Mouse (Mus musculus): ENCODE data around the gene Kcp. TPM values are rescaled to one million over a fixed set of nuclear protein-coding genes. Genes with fewer than 3 reads are reported as not detected.

Gene Kcp
- polyA plus RNA-seq, 1 experiment: 10.1 TPM

- Histone ChIP-seq H3K27me3 (ENCODE audit: control insufficient read depth, insufficient read depth, low read length) (peaks cover 3% of the 10 kb centered on the region), H3K36me3 (ENCODE audit: control insufficient read depth, insufficient read depth, low read length) (no peaks in the 10 kb centered on the region), H3K4me1 (ENCODE audit: control insufficient read depth, insufficient read depth, insufficient read length) (peaks cover under 1% of the 10 kb centered on the region; the same call in 1 of the 2 replicates), H3K4me3 (ENCODE audit: extremely low read depth, insufficient read depth, insufficient read length) (no peak overlapping the region), H3K27ac (ENCODE audit: insufficient read depth, low read length) (no peak overlapping the region)
- no peak for TF ChIP-seq POLR2A (IDR thresholded peaks at IDR 0.05; ENCODE audit: low read depth, low read length)
- TF ChIP-seq CTCF (IDR thresholded peaks at IDR 0.05; ENCODE audit: extremely low read depth, insufficient read depth, insufficient read length, insufficient replicate concordance): no peak
- DNase-seq (ENCODE audit: low read depth in 1 of 2, low spot score in 2 of 2): no peak
- WGBS: 69% methylated on average over 4 of the region's 4 CpGs
Measured at GRCm38 (mm10) chr6:29428171-29428570, 79.6 kb downstream of the Kcp start.

DNA sequence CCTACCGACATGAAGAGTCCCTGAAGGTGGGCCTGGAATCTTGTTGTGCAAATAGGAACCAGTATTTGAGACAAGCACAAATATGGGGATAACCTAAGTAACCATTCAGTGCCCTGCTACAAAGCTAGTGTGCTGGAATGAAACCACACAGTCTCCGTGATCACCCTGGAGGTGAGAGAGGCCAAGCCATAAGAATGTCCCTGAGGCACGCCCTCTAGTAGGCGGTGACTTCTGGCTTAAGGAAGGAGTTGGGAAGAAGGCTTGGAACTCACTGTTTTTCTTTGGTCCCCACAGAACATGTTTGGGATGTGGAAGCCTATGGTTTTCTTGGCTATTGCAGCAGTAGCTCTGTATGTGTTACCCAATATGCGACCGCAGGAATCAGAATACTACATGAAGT lies 81.4 kb downstream of the Kcp start:
- H3K36me3 ChIP-seq (ENCODE audit: control insufficient read depth, insufficient read depth, low read length): no peaks in the 10 kb centered on the region
- 87% methylated on average over 6 of the region's 6 CpGs for WGBS
- TF ChIP-seq CTCF (IDR thresholded peaks at IDR 0.05; ENCODE audit: extremely low read depth, insufficient read depth, insufficient read length, insufficient replicate concordance) (no peak), POLR2A (IDR thresholded peaks at IDR 0.05; ENCODE audit: low read depth, low read length) (no peak)
- no peak for DNase-seq (ENCODE audit: low read depth in 1 of 2, low spot score in 2 of 2)
- no peak overlapping the region for H3K27ac ChIP-seq (ENCODE audit: insufficient read depth, low read length)
- no peaks in the 10 kb centered on the region for H3K27me3 ChIP-seq (ENCODE audit: control insufficient read depth, insufficient read depth, low read length)
- no peak overlapping the region for H3K4me3 ChIP-seq (ENCODE audit: extremely low read depth, insufficient read depth, insufficient read length)
- H3K4me1 ChIP-seq (ENCODE audit: control insufficient read depth, insufficient read depth, insufficient read length): no peaks in the 10 kb centered on the region

DNA sequence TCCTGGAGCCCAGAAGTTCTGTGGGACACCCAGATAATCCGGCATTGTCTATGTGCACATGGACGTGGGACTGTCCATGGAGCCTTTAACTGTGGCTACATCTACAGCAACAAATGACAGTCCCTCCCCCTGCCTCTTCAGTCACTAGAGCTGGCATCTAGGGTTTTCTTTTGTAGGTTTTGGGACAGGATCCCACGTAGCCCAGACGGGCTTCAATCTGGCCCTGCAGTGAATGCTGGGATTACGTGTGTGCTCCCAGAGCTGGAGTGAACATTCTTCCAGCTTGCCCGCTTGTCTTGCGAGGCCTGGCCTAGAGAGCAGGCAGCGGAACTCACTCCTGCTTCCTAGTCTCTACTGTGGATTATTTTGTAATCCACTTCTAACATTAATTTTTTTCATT lies 82.6 kb downstream of the Kcp start:
- no peak for DNase-seq (ENCODE audit: low read depth in 1 of 2, low spot score in 2 of 2)
- H3K27me3 ChIP-seq (ENCODE audit: control insufficient read depth, insufficient read depth, low read length): no peaks in the 10 kb centered on the region
- no peaks in the 10 kb centered on the region for H3K4me1 ChIP-seq (ENCODE audit: control insufficient read depth, insufficient read depth, insufficient read length)
- TF ChIP-seq CTCF (IDR thresholded peaks at IDR 0.05; ENCODE audit: extremely low read depth, insufficient read depth, insufficient read length, insufficient replicate concordance): no peak
- TF ChIP-seq POLR2A (IDR thresholded peaks at IDR 0.05; ENCODE audit: low read depth, low read length): no peak
- no peak overlapping the region for H3K4me3 ChIP-seq (ENCODE audit: extremely low read depth, insufficient read depth, insufficient read length)
- 92% methylated on average over 8 of the region's 8 CpGs for WGBS
- no peaks in the 10 kb centered on the region for H3K36me3 ChIP-seq (ENCODE audit: control insufficient read depth, insufficient read depth, low read length)
- H3K27ac ChIP-seq (ENCODE audit: insufficient read depth, low read length): no peak overlapping the region

Other genes with a start within 250 kb of the Kcp start
- 11.3 and 12.9 TPM in 2 replicates for gene Hilpda, start 235.5 kb downstream of the Kcp start, polyA plus RNA-seq (2012; rRNA removed)
- 0.40 and 0.82 TPM in 2 replicates for gene Fam71f2, start 228.4 kb downstream of the Kcp start, polyA plus RNA-seq (2012; rRNA removed)
- gene Fam71f1, start 188.8 kb downstream of the Kcp start, polyA plus RNA-seq (2012; rRNA removed): not detected in 2 replicates
- gene Calu, start 159.9 kb downstream of the Kcp start, polyA plus RNA-seq (2012; rRNA removed): 12.2 and 14.9 TPM in 2 replicates
- not detected in 2 replicates for gene Opn1sw, start 119.5 kb downstream of the Kcp start, polyA plus RNA-seq (2012; rRNA removed)
- 0.05 and 0.23 TPM in 2 replicates for gene Ccdc136, start 111.6 kb downstream of the Kcp start, polyA plus RNA-seq (2012; rRNA removed)
- gene Flnc, start 74.7 kb downstream of the Kcp start, polyA plus RNA-seq (2012; rRNA removed): 0.32 and 0.38 TPM in 2 replicates
- 182 and 226 TPM in 2 replicates for gene Atp6v1f, start 40.2 kb downstream of the Kcp start, polyA plus RNA-seq (2012; rRNA removed)
- gene Atp6v1fnb, start 36.5 kb downstream of the Kcp start, polyA plus RNA-seq (2012; rRNA removed): 0.34 TPM in 1 of 2 replicates, not detected in the other
- 136 and 178 TPM in 2 replicates for gene Irf5, start 18.7 kb upstream of the Kcp start, polyA plus RNA-seq (2012; rRNA removed)
- 33.4 and 39.1 TPM in 2 replicates for gene Tnpo3, start 101.9 kb upstream of the Kcp start, polyA plus RNA-seq (2012; rRNA removed)
- gene Tspan33, start 186.3 kb upstream of the Kcp start, polyA plus RNA-seq (2012; rRNA removed): 53.8 and 55.2 TPM in 2 replicates
- gene Smo, start 227.6 kb upstream of the Kcp start, polyA plus RNA-seq (2012; rRNA removed): 7.2 and 8.8 TPM in 2 replicates